Mouse (Mus musculus) bone marrow, adult 2 months (tissue): ENCODE results near the gene Lmnb2.

Experiments
- CTCF ChIP-seq: fragments of 200-500 bp; IDR thresholded peaks from 2 replicates; pipeline ENCODE4 v1.5.1; 2011; ENCODE audit warnings: low read length, control low read depth; ENCODE audit not compliant: control insufficient read depth, insufficient read depth
- POLR2A ChIP-seq: fragments of 200-500 bp; IDR thresholded peaks from 2 replicates; pipeline ENCODE4 v1.6.1; 2011; ENCODE audit warnings: low read depth, mild to moderate bottlenecking, control low read depth, low read length, borderline replicate concordance; ENCODE audit not compliant: control insufficient read depth

DNA sequence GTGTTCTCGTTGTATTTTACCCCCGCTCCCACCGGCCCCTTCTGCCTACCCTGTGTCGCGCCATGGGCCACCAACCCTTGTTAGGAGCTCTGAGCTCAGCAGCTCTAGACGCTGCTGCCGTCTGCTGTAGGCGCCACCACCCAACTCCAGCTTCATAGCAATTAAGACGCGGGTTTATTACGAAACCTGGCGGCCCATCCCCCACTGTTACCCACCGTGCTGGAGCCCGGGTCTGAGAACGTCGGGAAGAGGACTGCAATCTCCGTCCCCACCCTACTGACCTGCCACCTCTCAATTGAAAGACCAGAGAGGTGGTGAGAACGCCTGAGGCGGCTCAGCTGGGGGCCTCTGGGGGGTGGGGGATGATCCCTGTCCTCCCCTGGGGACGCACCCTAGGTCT is 14.2 kb upstream of the Lmnb2 start:
- TF ChIP-seq POLR2A: no peak
- TF ChIP-seq CTCF: no peak
